ENCODE assay signal across 8 mouse cellular contexts in the genomic region with DNA sequence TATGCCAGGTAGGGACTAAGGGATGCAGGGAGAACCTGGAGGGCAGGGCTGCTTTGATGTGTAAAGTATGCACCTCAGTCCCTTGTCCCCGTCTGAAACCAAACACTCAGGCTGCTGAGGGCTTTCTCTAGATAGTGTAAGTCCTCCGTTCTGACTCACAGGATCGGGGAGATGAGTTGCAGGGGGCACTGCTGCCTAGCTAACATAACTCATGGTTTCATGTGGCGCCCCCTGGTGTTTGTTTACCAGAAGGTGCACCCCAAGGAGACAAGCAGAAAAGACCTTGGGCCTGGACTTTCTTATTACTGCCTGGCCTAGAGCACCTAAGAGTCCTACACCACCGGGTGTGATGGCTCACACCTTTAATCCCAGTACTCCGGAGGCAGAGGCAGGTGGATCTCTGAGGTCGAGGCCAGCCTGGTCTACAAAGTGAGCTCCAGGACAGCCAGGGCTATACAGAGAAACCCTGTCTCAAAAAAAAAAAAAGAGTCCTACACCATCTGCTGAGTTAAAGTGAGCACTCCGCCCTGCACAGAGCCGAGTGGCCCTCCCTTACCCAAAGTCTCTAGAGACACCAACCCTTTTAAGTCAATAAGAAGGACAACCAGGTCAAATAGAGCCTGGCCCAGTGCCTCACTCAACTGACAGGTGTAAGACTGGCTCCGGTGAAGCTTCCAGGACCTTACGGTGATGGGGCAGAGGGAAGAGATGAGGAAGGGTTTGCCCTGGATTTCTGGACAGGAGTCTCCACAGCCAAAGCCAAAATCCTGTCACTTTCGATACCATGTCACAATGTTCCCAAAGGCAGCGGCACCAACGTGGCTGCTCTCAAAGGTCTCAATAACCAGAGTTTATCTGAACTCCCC. TPM values are rescaled to one million over a fixed set of nuclear protein-coding genes. Genes with fewer than 3 reads are reported as not detected.
A peak's percentile ranks its signal among the peaks of the same experiment; 100 is the strongest.
DNase-seq lines count a peak whose midpoint lies in the region; ATAC-seq and TF ChIP-seq lines count a peak whose summit lies in the region.

No protein-coding gene starts in this region.

- H3K79me2 ChIP-seq in heart, adult 2 months (replicated peaks; ENCODE audit: control insufficient read depth, insufficient read depth, low read length), result no peaks in the 10 kb centered on the region

- peaks cover 3% of the 10 kb centered on the region; the same call in 1 of the 2 replicates for H3K27me3 ChIP-seq in heart, adult 2 months (ENCODE audit: control insufficient read depth, insufficient read depth, low read length)
- H3K27me3 ChIP-seq in erythroblast, embryonic 14.5 days (ENCODE audit: control insufficient read depth), result 0 out of 2 replicates have a peak, but pooled peaks cover 2% of the 10 kb centered on the region
- H3K27me3 ChIP-seq in lung, embryonic 14.5 days (ENCODE audit: insufficient read depth, low read length), result no peaks in the 10 kb centered on the region

- intact Hi-C loops in heart, adult 2 months (cut with DNase I), result no loop called here

- H3K9me3 ChIP-seq in erythroblast, embryonic 14.5 days (ENCODE audit: control insufficient read depth, low read length), result no peaks in the 10 kb centered on the region
- no peaks in the 10 kb centered on the region for H3K9me3 ChIP-seq in lung, embryonic 14.5 days (ENCODE audit: low read depth, low read length)

- ATAC-seq in activated CD4-positive, CD25-positive, alpha-beta regulatory T cell, adult 4 months, result peak; percentile 61
- ATAC-seq in lung, embryonic 14.5 days (ENCODE audit: insufficient read depth), result peak; percentile 47; the same call in 1 of the 2 replicates

- TF ChIP-seq CTCF in heart, adult 2 months (IDR thresholded peaks at IDR 0.05), result peak; percentile 72
- peak; percentile 63 for TF ChIP-seq CTCF in lung, embryonic 14.5 days (IDR thresholded peaks at IDR 0.05; ENCODE audit: low read depth)

- no peaks in the 10 kb centered on the region for H3K36me3 ChIP-seq in heart, adult 2 months (ENCODE audit: control insufficient read depth, insufficient read depth, low read length)
- peaks cover 39% of the 10 kb centered on the region for H3K36me3 ChIP-seq in erythroblast, embryonic 14.5 days (ENCODE audit: control insufficient read depth)
- no peaks in the 10 kb centered on the region for H3K36me3 ChIP-seq in lung, embryonic 14.5 days (ENCODE audit: insufficient read depth)

- no peak for DNase-seq in heart, adult 2 months
- no peak for DNase-seq in heart, adult 8-10 months (ENCODE audit: low spot score)
- peak; percentile 86 to 87 for DNase-seq in B cell, adult 2 months
- DNase-seq in lung, embryonic 14.5 days, result peak; percentile 68
- DNase-seq in spleen, postnatal 4 days (ENCODE audit: low spot score in 2 of 2), result peak; percentile 87 to 95
- DNase-seq in Muller cell, postnatal 12 days (ENCODE audit: inconsistent ontology term), result no peak

- no peak overlapping the region for H3K4me3 ChIP-seq in heart, adult 2 months
- H3K4me3 ChIP-seq in erythroblast, embryonic 14.5 days (replicated peaks), result peak overlapping the region; percentile 81
- no peak overlapping the region for H3K4me3 ChIP-seq in lung, embryonic 14.5 days (ENCODE audit: low read depth, low read length)

- TF ChIP-seq EP300 in heart, adult 2 months (IDR thresholded peaks at IDR 0.05; ENCODE audit: insufficient read depth, low read depth, low read length), result no peak

- no peak overlapping the region for H3K4me2 ChIP-seq in lung, embryonic 14.5 days

- WGBS in heart, adult 2 months, result 44% methylated on average over 14 of the region's 14 CpGs
- 47% methylated on average over 14 of the region's 14 CpGs for WGBS in lung, embryonic 14.5 days

- TF ChIP-seq POLR2A in heart, adult 2 months (IDR thresholded peaks at IDR 0.05; ENCODE audit: insufficient read depth, low read depth, low read length), result no peak

- H3K9ac ChIP-seq in heart, adult 2 months (ENCODE audit: low read depth, low read length), result no peak overlapping the region
- no peak overlapping the region for H3K9ac ChIP-seq in lung, embryonic 14.5 days

- H3K4me1 ChIP-seq in heart, adult 2 months (ENCODE audit: control insufficient read depth, insufficient read depth, low read length), result no peaks in the 10 kb centered on the region
- peaks cover 92% of the 10 kb centered on the region for H3K4me1 ChIP-seq in erythroblast, embryonic 14.5 days (ENCODE audit: control insufficient read depth)
- no peaks in the 10 kb centered on the region for H3K4me1 ChIP-seq in lung, embryonic 14.5 days (ENCODE audit: insufficient read depth)

- no peak overlapping the region for H3K27ac ChIP-seq in heart, adult 2 months
- H3K27ac ChIP-seq in lung, embryonic 14.5 days (ENCODE audit: low read depth), result no peak overlapping the region

RNA-seq across cellular contexts. Expression of a gene that starts 0.6 kb away (rescaled TPM):
- not detected for total RNA-seq in heart, adult 2 months (2021)
- polyA plus RNA-seq in heart, adult 2 months (2012; rRNA removed), result 0.04 and 0.09 TPM in 2 replicates
- under 1 TPM in 1 of 4 experiments, not detected in 3; 0.09 TPM for total RNA-seq in heart, adult 8-10 months (2022)
- polyA plus RNA-seq in activated CD4-positive, CD25-positive, alpha-beta regulatory T cell, adult 4 months (2017; shearing (Covaris generic)), result not detected
- 3.0 and 3.5 TPM in 2 replicates for polyA plus RNA-seq in erythroblast, embryonic 14.5 days (2012)
- not detected in 2 replicates for polyA plus RNA-seq in lung, embryonic 14.5 days (2014; fragmentation: Nextera tagmentation; extraction: Ambion mirVana)

RNA-seq across cellular contexts. Expression of a gene that starts 13.1 kb away (rescaled TPM):
- 1 to 10 TPM; 2.9 to 3.7 TPM for total RNA-seq in heart, adult 2 months (2021)
- 0.88 and 1.2 TPM in 2 replicates for polyA plus RNA-seq in heart, adult 2 months (2012; rRNA removed)
- 1 to 10 TPM; 3.0 to 4.5 (median 4.1) TPM for total RNA-seq in heart, adult 8-10 months (2022)
- polyA plus RNA-seq in activated CD4-positive, CD25-positive, alpha-beta regulatory T cell, adult 4 months (2017; shearing (Covaris generic)), result 1 to 10 TPM; 7.4 to 7.7 TPM
- 0.07 and 0.10 TPM in 2 replicates for polyA plus RNA-seq in erythroblast, embryonic 14.5 days (2012)
- 7.8 and 7.9 TPM in 2 replicates for polyA plus RNA-seq in lung, embryonic 14.5 days (2014; fragmentation: Nextera tagmentation; extraction: Ambion mirVana)

RNA-seq across cellular contexts. Expression of a gene that starts 21.6 kb away (rescaled TPM):
- total RNA-seq in heart, adult 2 months (2021), result 100 to 1,000 TPM; 164 to 177 TPM
- 182 and 190 TPM in 2 replicates for polyA plus RNA-seq in heart, adult 2 months (2012; rRNA removed)
- total RNA-seq in heart, adult 8-10 months (2022), result 100 to 1,000 TPM; 165 to 184 (median 175) TPM
- polyA plus RNA-seq in activated CD4-positive, CD25-positive, alpha-beta regulatory T cell, adult 4 months (2017; shearing (Covaris generic)), result 10 to 100 TPM; 11.4 to 17.9 TPM
- polyA plus RNA-seq in erythroblast, embryonic 14.5 days (2012), result 58.5 and 75.1 TPM in 2 replicates
- 273 and 293 TPM in 2 replicates for polyA plus RNA-seq in lung, embryonic 14.5 days (2014; fragmentation: Nextera tagmentation; extraction: Ambion mirVana)

RNA-seq across cellular contexts. Expression of a gene that starts 31.6 kb away (rescaled TPM):
- total RNA-seq in heart, adult 2 months (2021), result 1 to 10 TPM in 1 of 2 experiments, under 1 TPM in 1; 0.81 to 1.1 TPM
- polyA plus RNA-seq in heart, adult 2 months (2012; rRNA removed), result 0.67 and 1.5 TPM in 2 replicates
- total RNA-seq in heart, adult 8-10 months (2022), result 1 to 10 TPM in 3 of 4 experiments, not detected in 1; 1.3 to 1.4 (median 1.3) TPM
- 1 to 10 TPM; 1.8 to 4.2 TPM for polyA plus RNA-seq in activated CD4-positive, CD25-positive, alpha-beta regulatory T cell, adult 4 months (2017; shearing (Covaris generic))
- 5.1 and 5.4 TPM in 2 replicates for polyA plus RNA-seq in erythroblast, embryonic 14.5 days (2012)
- 9.0 and 9.5 TPM in 2 replicates for polyA plus RNA-seq in lung, embryonic 14.5 days (2014; fragmentation: Nextera tagmentation; extraction: Ambion mirVana)

RNA-seq across cellular contexts. Expression of a gene that starts 37.4 kb away (rescaled TPM):
- 10 to 100 TPM; 13.6 to 14.0 TPM for total RNA-seq in heart, adult 2 months (2021)
- polyA plus RNA-seq in heart, adult 2 months (2012; rRNA removed), result 12.6 and 15.4 TPM in 2 replicates
- 10 to 100 TPM; 10.5 to 17.8 (median 16.0) TPM for total RNA-seq in heart, adult 8-10 months (2022)
- polyA plus RNA-seq in activated CD4-positive, CD25-positive, alpha-beta regulatory T cell, adult 4 months (2017; shearing (Covaris generic)), result 1 to 10 TPM; 3.5 to 5.4 TPM
- polyA plus RNA-seq in erythroblast, embryonic 14.5 days (2012), result 5.7 and 9.8 TPM in 2 replicates
- 18.1 and 18.5 TPM in 2 replicates for polyA plus RNA-seq in lung, embryonic 14.5 days (2014; fragmentation: Nextera tagmentation; extraction: Ambion mirVana)

Comparison
In these comparisons a context has a peak if more than half of its experiments do, and no peak if none do; other contexts are left out.
1. DNase-seq: peak in B cell, adult 2 months (2 of 2), lung, embryonic 14.5 days (single experiment) and spleen, postnatal 4 days (2 of 2); none in heart, adult 2 months (0 of 2), heart, adult 8-10 months (single experiment) and Muller cell, postnatal 12 days (single experiment).